Mouse (Mus musculus) myocyte (in vitro differentiated cells): Measurements from ENCODE around the gene Wnk4. TPM values are rescaled to one million over a fixed set of nuclear protein-coding genes. Genes with fewer than 3 reads are reported as not detected.
A peak's percentile ranks its signal among the peaks of the same experiment; 100 is the strongest.

Experiments used
- H3K27me3 ChIP-seq: one replicate; pipeline ENCODE4 v1.6.1; 2011; ENCODE audit not compliant: control insufficient read depth, insufficient read depth, insufficient read length
- H3K36me3 ChIP-seq: one replicate; pipeline ENCODE4 v1.6.1; 2011; ENCODE audit not compliant: control insufficient read depth, insufficient read depth
- H3K4me2 ChIP-seq: one replicate; pipeline ENCODE4 v1.6.1; 2011; ENCODE audit warnings: low read depth, control low read depth
- H3K4me3 ChIP-seq: one replicate; pipeline ENCODE4 v1.5.1; 2011; ENCODE audit warnings: mild to moderate bottlenecking, control low read depth, moderate library complexity
- H3K79me2 ChIP-seq: one replicate; pipeline ENCODE4 v1.6.1; 2011; ENCODE audit not compliant: control insufficient read depth, insufficient read depth
- H3ac ChIP-seq: one replicate; pipeline ENCODE4 v1.6.1; 2011; ENCODE audit not compliant: control insufficient read depth, insufficient read length
- CEBPB ChIP-seq: IDR thresholded peaks from 2 replicates; pipeline ENCODE4 v1.6.1; 2011; ENCODE audit warnings: mild to moderate bottlenecking, moderate library complexity; ENCODE audit not compliant: poor library complexity, insufficient read depth, severe bottlenecking
- E2F4 ChIP-seq: IDR thresholded peaks from one replicate; pipeline ENCODE4 v1.6.1; 2011; ENCODE audit warnings: mild to moderate bottlenecking, control low read depth, moderate library complexity; ENCODE audit not compliant: insufficient read depth
- MAX ChIP-seq: IDR thresholded peaks from one replicate; pipeline ENCODE4 v1.6.1; 2011; ENCODE audit warnings: low read depth, mild to moderate bottlenecking, control low read depth
- MYOD1 ChIP-seq, 3 experiments: IDR thresholded peaks; one replicate each; pipeline ENCODE4 v1.6.1; 2011; ENCODE audit warnings: control low read depth in 2 of 3, low read depth in 2 of 3, mild to moderate bottlenecking in 2 of 3, moderate library complexity in 1 of 3; ENCODE audit not compliant: insufficient read length in 2 of 3, control insufficient read depth in 1 of 3
- MYOG ChIP-seq, 3 experiments: IDR thresholded peaks; one replicate each; pipeline ENCODE4 v1.6.1; 2011; ENCODE audit warnings: control low read depth in 2 of 3, low read depth in 2 of 3, mild to moderate bottlenecking in 2 of 3; ENCODE audit not compliant: insufficient read length in 2 of 3, control insufficient read depth in 1 of 3, insufficient read depth in 1 of 3
- POLR2A ChIP-seq: IDR thresholded peaks from one replicate; pipeline ENCODE4 v1.6.1; 2011; ENCODE audit warnings: low read depth, mild to moderate bottlenecking, control low read depth, moderate library complexity; ENCODE audit not compliant: insufficient read length
- POLR2AphosphoS2 ChIP-seq: IDR thresholded peaks from one replicate; pipeline ENCODE4 v1.6.1; 2011; ENCODE audit warnings: low read depth, control low read depth; ENCODE audit not compliant: insufficient read length
- REST ChIP-seq: IDR thresholded peaks from one replicate; pipeline ENCODE4 v1.6.1; 2011; ENCODE audit warnings: mild to moderate bottlenecking, control low read depth, moderate library complexity; ENCODE audit not compliant: insufficient read depth, insufficient read length
- SRF ChIP-seq: IDR thresholded peaks from one replicate; pipeline ENCODE4 v1.6.1; 2011; ENCODE audit warnings: low read depth; ENCODE audit not compliant: control insufficient read depth, insufficient read length
- TCF12 ChIP-seq: IDR thresholded peaks from one replicate; pipeline ENCODE4 v1.6.1; 2011; ENCODE audit warnings: mild to moderate bottlenecking, control low read depth; ENCODE audit not compliant: poor library complexity, insufficient read depth, severe bottlenecking
- TCF3 ChIP-seq: IDR thresholded peaks from one replicate; pipeline ENCODE4 v1.6.1; 2011; ENCODE audit warnings: low read depth, control low read depth; ENCODE audit not compliant: insufficient read length
- USF1 ChIP-seq: IDR thresholded peaks from one replicate; pipeline ENCODE4 v1.6.1; 2011; ENCODE audit warnings: low read depth, mild to moderate bottlenecking, control low read depth, moderate library complexity
- polyA plus RNA-seq: library from polyadenylated mRNA; unstranded; fragments of >200 nt; fragmentation: generic; extraction: Trizol; gene quantifications from one replicate; pipeline ENCODE4 v1.2.1, GENCODE M21; 2012; ENCODE audit warnings: missing spikeins

The Wnk4 gene
- polyA plus RNA-seq, 1 experiment, result 0.19 TPM

- Histone ChIP-seq H3K4me2 (peak overlapping the region; percentile 46), H3ac (no peak overlapping the region), H3K79me2 (peaks cover 12% of the 10 kb centered on the region), H3K4me3 (no peak overlapping the region), H3K27me3 (no peaks in the 10 kb centered on the region), H3K36me3 (no peaks in the 10 kb centered on the region)
- TF ChIP-seq POLR2AphosphoS2, result no peak
- no peak for TF ChIP-seq SRF
- peak in 1 of 3 experiments; percentile 11 for TF ChIP-seq MYOG (IDR thresholded peaks at IDR 0.05; ENCODE audit: control insufficient read depth in 1 of 3, insufficient read depth in 1 of 3, insufficient read length in 2 of 3, low read depth in 2 of 3)
- TF ChIP-seq MAX, result no peak
- TF ChIP-seq E2F4, result no peak
- no peak for TF ChIP-seq USF1
- TF ChIP-seq MYOD1 (IDR thresholded peaks at IDR 0.05; ENCODE audit: control insufficient read depth in 1 of 3, insufficient read length in 2 of 3, low read depth in 2 of 3), result peak in 2 of 3 experiments; percentile 76
Observed at GRCm38 (mm10) chr11:101221306-101221986, 38.9 kb upstream of the Wnk4 start.

- TF ChIP-seq TCF12 (no peak), POLR2A (no peak), REST (no peak), E2F4 (no peak), MAX (no peak), MYOD1 (IDR thresholded peaks at IDR 0.05; ENCODE audit: control insufficient read depth in 1 of 3, insufficient read length in 2 of 3, low read depth in 2 of 3) (no peak), TCF3 (no peak), POLR2AphosphoS2 (no peak), USF1 (no peak), CEBPB (no peak), SRF (no peak), MYOG (IDR thresholded peaks at IDR 0.05; ENCODE audit: control insufficient read depth in 1 of 3, insufficient read depth in 1 of 3, insufficient read length in 2 of 3, low read depth in 2 of 3) (no peak)
- H3K36me3 ChIP-seq, result no peaks in the 10 kb centered on the region
- no peaks in the 10 kb centered on the region for H3K27me3 ChIP-seq
- H3K4me2 ChIP-seq, result peak overlapping the region; percentile 64
- H3K4me3 ChIP-seq, result no peak overlapping the region
- H3K79me2 ChIP-seq, result peaks cover 12% of the 10 kb centered on the region
- H3ac ChIP-seq, result no peak overlapping the region
Observed at GRCm38 (mm10) chr11:101224337-101224736, 36.0 kb upstream of the Wnk4 start.

DNA sequence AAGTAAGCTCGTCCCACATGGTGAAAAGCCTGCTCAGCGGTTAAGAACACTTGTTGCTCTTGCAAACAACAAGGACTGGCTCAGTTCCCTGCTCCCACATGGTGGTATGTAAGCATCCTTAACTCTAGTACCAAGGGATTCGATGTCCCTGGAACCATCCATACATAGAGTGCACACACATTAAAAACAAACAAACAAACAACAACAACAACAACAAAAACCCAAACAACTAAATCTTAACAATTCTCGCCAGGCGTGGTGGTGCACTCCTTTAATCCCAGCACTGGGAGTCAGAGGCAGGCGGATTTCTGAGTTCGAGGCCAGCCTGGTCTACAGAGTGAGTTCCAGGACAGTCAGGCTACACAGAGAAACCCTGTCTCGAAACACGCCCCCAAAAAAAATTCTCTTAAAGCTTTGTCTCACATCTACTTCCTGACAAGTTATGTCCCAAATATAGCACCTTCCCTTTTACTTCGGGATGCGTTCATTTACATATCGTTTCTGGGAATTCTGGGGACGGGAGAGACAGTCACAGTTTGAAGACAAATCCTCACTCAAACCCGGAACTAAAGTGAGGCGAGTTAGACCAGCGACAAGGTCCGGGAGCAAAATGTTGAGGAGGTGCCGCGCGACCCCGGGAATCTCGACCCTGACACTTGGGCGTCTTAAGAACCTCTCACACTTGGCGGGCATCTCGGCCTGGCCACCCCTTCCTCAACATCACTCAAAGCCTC is 34.9 kb upstream of the Wnk4 start:
- peak overlapping the region; percentile 44 for H3K4me3 ChIP-seq
- peak overlapping the region; percentile 64 for H3K4me2 ChIP-seq
- H3K27me3 ChIP-seq, result no peaks in the 10 kb centered on the region
- H3K79me2 ChIP-seq, result peaks cover 12% of the 10 kb centered on the region
- peak overlapping the region; percentile 45 for H3ac ChIP-seq
- no peak for TF ChIP-seq USF1
- TF ChIP-seq TCF3, result no peak
- no peak for TF ChIP-seq POLR2A
- no peaks in the 10 kb centered on the region for H3K36me3 ChIP-seq

DNA sequence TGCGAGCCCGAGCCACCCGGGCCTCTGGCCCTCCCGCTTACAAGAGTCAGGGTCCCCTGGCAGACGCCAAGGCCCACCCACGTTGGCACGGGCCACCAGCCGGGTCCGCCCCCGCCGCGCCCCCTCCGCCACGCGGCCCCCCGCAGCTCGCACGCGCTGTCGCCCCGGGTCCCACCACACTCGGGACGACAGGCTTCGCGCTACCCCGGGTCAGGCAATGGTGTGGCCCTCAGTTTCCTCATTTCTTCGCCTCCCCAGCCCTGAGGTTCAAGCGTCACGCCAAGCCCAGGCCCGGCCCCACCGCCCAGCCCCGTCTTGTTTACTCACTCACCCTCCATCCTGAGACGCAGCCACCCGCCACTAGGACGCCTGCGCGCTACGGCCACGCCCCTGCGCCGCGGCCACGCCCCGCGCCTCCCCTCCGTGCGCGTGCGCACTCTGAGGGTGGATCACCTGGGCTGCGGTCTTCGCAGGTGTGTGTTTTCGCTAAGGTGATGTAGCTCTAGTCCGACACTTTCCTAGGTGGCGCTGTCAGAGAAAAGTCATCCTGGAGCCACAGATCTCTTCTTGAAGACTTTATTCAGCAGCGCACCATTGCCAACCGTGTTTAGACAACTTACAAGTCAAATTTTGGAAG is 34.2 kb upstream of the Wnk4 start, which contains the start of gene Ezh1:
TSS of gene Ezh1 (minus strand) at position 399 of the 637 bp plus-strand sequence.
- peak within 1 kb of the TSS; percentile 44 for H3K4me3 ChIP-seq
- no peaks in the 10 kb centered on the region for H3K36me3 ChIP-seq
- TF ChIP-seq POLR2AphosphoS2 (peak; percentile 69), POLR2A (peak; percentile 87), TCF12 (no peak), REST (no peak), SRF (no peak), MAX (no peak)
- no peaks in the 10 kb centered on the region for H3K27me3 ChIP-seq
- peaks cover 12% of the 10 kb centered on the region for H3K79me2 ChIP-seq
- peak within 1 kb of the TSS; percentile 45 for H3ac ChIP-seq
- H3K4me2 ChIP-seq, result peak within 1 kb of the TSS; percentile 80

GRCm38 (mm10) chr11:101229361-101229900 is 30.9 kb upstream of the Wnk4 start:
- H3K79me2 ChIP-seq, result no peaks in the 10 kb centered on the region
- H3K4me2 ChIP-seq, result peak overlapping the region; percentile 55
- H3ac ChIP-seq, result no peak overlapping the region
- TF ChIP-seq MYOD1 (IDR thresholded peaks at IDR 0.05; ENCODE audit: control insufficient read depth in 1 of 3, insufficient read length in 2 of 3, low read depth in 2 of 3) (no peak), SRF (no peak), TCF3 (no peak), E2F4 (no peak), USF1 (no peak), MAX (no peak), TCF12 (no peak)
- no peaks in the 10 kb centered on the region for H3K36me3 ChIP-seq
- no peaks in the 10 kb centered on the region for H3K27me3 ChIP-seq
- H3K4me3 ChIP-seq, result no peak overlapping the region
